Mouse (Mus musculus) heart, embryonic 14.5 days (tissue): ENCODE measurements at regions not wholly inside any gene's neighbourhood (a gene's known extent, or its start where the extent isn't known, plus 50 kb on each side); places are given as distances from the start of the nearest gene placed in this dataset.

Experiments
- ATAC-seq: fragments of 200-750 bp; cut with Nextera tagmentation; 2 replicates; pipeline ENCODE4 v1.8.0; 2017; ENCODE audit warnings: low read depth, moderate TSS enrichment; ENCODE audit not compliant: insufficient number of reproducible peaks, insufficient read depth, low FRiP score
- H3K27ac ChIP-seq, 2 experiments: fragments of 200-500 bp in 1 of 2; fragments of 300-500 bp in 1 of 2; sonication (generic) in 1 of 2; replicated peaks in 1 of 2; 2 replicates each; pipeline ENCODE4 v1.5.1; 2012 to 2014; ENCODE audit warnings: low read depth in 2 of 2, low read length in 2 of 2, control low read depth in 1 of 2, mild to moderate bottlenecking in 1 of 2, mixed read lengths in 1 of 2; ENCODE audit not compliant: control insufficient read depth in 1 of 2, insufficient read depth in 1 of 2
- H3K27me3 ChIP-seq: fragments of 300-500 bp; sonication (generic); 2 replicates; pipeline ENCODE4 v1.6.1; 2014; ENCODE audit warnings: mild to moderate bottlenecking, low read length, control low read depth; ENCODE audit not compliant: control insufficient read depth, insufficient read depth
- H3K36me3 ChIP-seq: fragments of 300-500 bp; sonication (generic); 2 replicates; pipeline ENCODE4 v1.6.1; 2014; ENCODE audit warnings: mild to moderate bottlenecking, control low read depth, low read length, mixed read lengths; ENCODE audit not compliant: control insufficient read depth, insufficient read depth
- H3K4me1 ChIP-seq, 2 experiments: fragments of 200-500 bp in 1 of 2; fragments of 300-500 bp in 1 of 2; sonication (generic) in 1 of 2; 2 replicates each; pipeline ENCODE4 v1.6.1; 2012 to 2014; ENCODE audit warnings: low read length in 2 of 2, control low read depth in 1 of 2, mixed read lengths in 1 of 2; ENCODE audit not compliant: control insufficient read depth in 2 of 2, insufficient read depth in 2 of 2
- H3K4me2 ChIP-seq: fragments of 300-500 bp; sonication (generic); 2 replicates; pipeline ENCODE4 v1.6.1; 2014; ENCODE audit warnings: mild to moderate bottlenecking, low read length
- H3K4me3 ChIP-seq, 2 experiments: fragments of 200-500 bp in 1 of 2; fragments of 300-500 bp in 1 of 2; sonication (generic) in 1 of 2; 2 replicates each; pipeline ENCODE4 v1.5.1; 2012 to 2014; ENCODE audit warnings: low read length in 2 of 2, mild to moderate bottlenecking in 2 of 2, control low read depth in 1 of 2, low read depth in 1 of 2, moderate library complexity in 1 of 2; ENCODE audit not compliant: control insufficient read depth in 1 of 2, insufficient read depth in 1 of 2
- H3K9ac ChIP-seq: fragments of 300-500 bp; sonication (generic); 2 replicates; pipeline ENCODE4 v1.6.1; 2014; ENCODE audit warnings: mild to moderate bottlenecking, low read length
- H3K9me3 ChIP-seq: fragments of 300-500 bp; sonication (generic); 2 replicates; pipeline ENCODE4 v1.6.1; 2016; ENCODE audit warnings: low read length, control low read depth; ENCODE audit not compliant: control insufficient read depth
- WGBS: fragments of 180-500 bp; shearing (Covaris S2); extraction: QIAGEN DNeasy Blood & Tissue Kit; methylation state at CpG from one replicate; pipeline ENCODE4 v1.1.7; 2014; 5-methylcytosine and 5-hydroxymethylcytosine counted together

- Histone ChIP-seq H3K4me2 (no peak overlapping the region), H3K27me3 (no peaks in the 10 kb centered on the region), H3K4me1 (no peaks in the 10 kb centered on the region), H3K9me3 (no peaks in the 10 kb centered on the region), H3K27ac (no peak overlapping the region), H3K9ac (no peak overlapping the region), H3K4me3 (no peak overlapping the region), H3K36me3 (no peaks in the 10 kb centered on the region)
- WGBS: 72% methylated on average over 3 of the region's 3 CpGs
- no peak for ATAC-seq
Measured at GRCm38 (mm10) chr5:75846016-75846415, 132.2 kb downstream of the Kdr start.

- 54% methylated on average over 3 of the region's 3 CpGs for WGBS
- H3K4me2 ChIP-seq: no peak overlapping the region
- no peak overlapping the region for H3K27ac ChIP-seq
- no peaks in the 10 kb centered on the region for H3K9me3 ChIP-seq
- no peak overlapping the region for H3K4me3 ChIP-seq
- no peak for ATAC-seq
- H3K9ac ChIP-seq: no peak overlapping the region
- H3K36me3 ChIP-seq: no peaks in the 10 kb centered on the region
- H3K4me1 ChIP-seq: no peaks in the 10 kb centered on the region
- H3K27me3 ChIP-seq: no peaks in the 10 kb centered on the region
Measured at GRCm38 (mm10) chr5:75843807-75844206, 134.5 kb downstream of the Kdr start.

- no peak for ATAC-seq
- Histone ChIP-seq H3K4me3 (no peak overlapping the region), H3K4me2 (no peak overlapping the region), H3K27me3 (no peaks in the 10 kb centered on the region), H3K4me1 (peaks cover 0 to under 1% of the 10 kb centered on the region in 2 experiments; a peak in 1 of 4 replicates), H3K36me3 (no peaks in the 10 kb centered on the region), H3K27ac (no peak overlapping the region), H3K9me3 (no peaks in the 10 kb centered on the region), H3K9ac (no peak overlapping the region)
- WGBS: 81% methylated on average over 7 of the region's 7 CpGs
Measured at GRCm38 (mm10) chr5:75840421-75840820, 137.8 kb downstream of the Kdr start.

- H3K4me2 ChIP-seq: peak overlapping the region; percentile 51
- H3K4me3 ChIP-seq: peak overlapping the region; percentile 9 to 17; a peak in 3 of 4 replicates
- 0 out of 2 replicates have a peak, but pooled peaks have one; percentile 34 for ATAC-seq
- no peaks in the 10 kb centered on the region for H3K36me3 ChIP-seq
- no peaks in the 10 kb centered on the region for H3K27me3 ChIP-seq
- WGBS: 40% methylated on average over 20 of the region's 20 CpGs
- peaks cover 0 to 3% of the 10 kb centered on the region in 2 experiments; a peak in 1 of 4 replicates for H3K4me1 ChIP-seq
- H3K9me3 ChIP-seq: no peaks in the 10 kb centered on the region
- 0 out of 2 replicates have a peak overlapping the region, but pooled peaks have one; percentile 11 for H3K9ac ChIP-seq
- H3K27ac ChIP-seq: peak overlapping the region; percentile 55 to 80
Measured at GRCm38 (mm10) chr5:75835556-75835961, 142.7 kb downstream of the Kdr start.

GRCm38 (mm10) chr5:75834766-75835555 is 143.3 kb downstream of the Kdr start:
- H3K4me2 ChIP-seq: peak overlapping the region; percentile 51
- ATAC-seq: no peak
- no peaks in the 10 kb centered on the region for H3K27me3 ChIP-seq
- H3K9me3 ChIP-seq: no peaks in the 10 kb centered on the region
- no peaks in the 10 kb centered on the region for H3K36me3 ChIP-seq
- peak overlapping the region in 1 of 2 experiments; percentile 17; a peak in 2 of 4 replicates for H3K4me3 ChIP-seq
- WGBS: 51% methylated on average over 17 of the region's 17 CpGs
- peak overlapping the region; percentile 55 to 80 for H3K27ac ChIP-seq
- 0 out of 2 replicates have a peak overlapping the region, but pooled peaks have one; percentile 11 for H3K9ac ChIP-seq
- H3K4me1 ChIP-seq: peaks cover 0 to 6% of the 10 kb centered on the region in 2 experiments; a peak in 2 of 4 replicates

GRCm38 (mm10) chr5:75832341-75832740 is 145.9 kb downstream of the Kdr start:
- no peaks in the 10 kb centered on the region for H3K36me3 ChIP-seq
- no peak overlapping the region for H3K4me3 ChIP-seq
- peaks cover 0 to 6% of the 10 kb centered on the region in 2 experiments; a peak in 2 of 4 replicates for H3K4me1 ChIP-seq
- H3K9ac ChIP-seq: no peak overlapping the region
- 80% methylated on average over 5 of the region's 5 CpGs for WGBS
- no peak for ATAC-seq
- H3K27me3 ChIP-seq: no peaks in the 10 kb centered on the region
- H3K4me2 ChIP-seq: no peak overlapping the region
- H3K9me3 ChIP-seq: no peaks in the 10 kb centered on the region
- H3K27ac ChIP-seq: no peak overlapping the region

GRCm38 (mm10) chr5:75829850-75830625 is 148.2 kb downstream of the Kdr start:
- Histone ChIP-seq H3K4me1 (peaks cover 6 to 16% of the 10 kb centered on the region in 2 experiments), H3K4me3 (no peak overlapping the region), H3K4me2 (no peak overlapping the region), H3K36me3 (no peaks in the 10 kb centered on the region), H3K9ac (no peak overlapping the region), H3K9me3 (no peaks in the 10 kb centered on the region), H3K27me3 (no peaks in the 10 kb centered on the region), H3K27ac (peak overlapping the region in 1 of 2 experiments; percentile 41; a peak in 2 of 4 replicates)
- peak; percentile 46 for ATAC-seq
- 36% methylated on average over 6 of the region's 6 CpGs for WGBS
